Mouse (Mus musculus) bone marrow, adult 2 months (tissue): ENCODE measurements around the gene Gnat1.

ENCODE experiments used
- CTCF ChIP-seq: fragments of 200-500 bp; IDR thresholded peaks from 2 replicates; pipeline ENCODE4 v1.5.1; 2011; ENCODE audit warnings: low read length, control low read depth; ENCODE audit not compliant: control insufficient read depth, insufficient read depth
- POLR2A ChIP-seq: fragments of 200-500 bp; IDR thresholded peaks from 2 replicates; pipeline ENCODE4 v1.6.1; 2011; ENCODE audit warnings: low read depth, mild to moderate bottlenecking, control low read depth, low read length, borderline replicate concordance; ENCODE audit not compliant: control insufficient read depth

- no peak for TF ChIP-seq POLR2A
- TF ChIP-seq CTCF: no peak
These were observed 27.3 kb upstream of the Gnat1 start for GRCm38 (mm10) chr9:107706781-107707211.
